In the genomic region with DNA sequence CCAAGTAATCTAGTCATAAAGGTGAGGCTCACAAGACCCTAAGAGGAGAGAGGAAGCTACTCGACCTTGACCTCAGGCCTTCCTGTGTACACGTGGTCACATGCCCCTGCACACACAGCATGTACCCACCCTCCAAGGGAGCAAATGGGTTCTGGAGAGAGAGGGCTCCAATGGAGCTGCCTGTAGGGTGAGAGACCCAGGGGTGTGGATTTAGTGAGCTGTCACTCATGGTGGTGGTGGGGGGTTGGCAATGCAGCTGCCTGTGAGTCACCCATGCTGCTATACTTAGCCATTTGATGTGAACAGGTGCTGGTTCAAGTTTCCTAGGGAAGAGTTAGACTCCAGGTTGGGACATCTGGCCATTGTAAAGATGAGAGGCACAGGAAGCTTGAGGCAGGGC, we compare ENCODE assay signal across 25 mouse cellular contexts. TPM values are rescaled to one million over a fixed set of nuclear protein-coding genes. Genes with fewer than 3 reads are reported as not detected.
DNase-seq lines count a peak whose midpoint lies in the region; ATAC-seq and TF ChIP-seq lines count a peak whose summit lies in the region.
"Had no signal": no experiment of that assay in that cellular context is flagged by ENCODE, and none has a peak within 500 bp of the region (broad histone marks: within the 10 kb centered on the region; RNA-seq: fewer than 3 reads in every experiment).

No protein-coding gene starts in this region.

- H3K9ac ChIP-seq in heart, embryonic 13.5 days, result no peak overlapping the region
- H3K9ac ChIP-seq in heart, embryonic 12.5 days, result no peak overlapping the region
- no peak overlapping the region for H3K9ac ChIP-seq in CH12.LX (ENCODE audit: insufficient read depth, low read depth)
- H3K9ac ChIP-seq in limb, embryonic 15.5 days, result no peak overlapping the region
- H3K9ac ChIP-seq: hindbrain, embryonic 14.5 days; limb, embryonic 13.5 days; liver, embryonic 15.5 days had no signal

- dilution Hi-C loops in CH12.LX (cut with MboI; ENCODE audit: extremely low pct_ligation_motif_present, extremely low pct_unique_long_range_greater_than_20kb, low sequenced_read_pairs), result no loop called here

- H3K79me2 ChIP-seq in CH12.LX (replicated peaks; ENCODE audit: control insufficient read depth, extremely low read depth, insufficient read depth, poor library complexity, severe bottlenecking), result no peaks in the 10 kb centered on the region

- no peak for TF ChIP-seq RAD21 in CH12.LX (IDR thresholded peaks at IDR 0.05; ENCODE audit: low read depth, low read length)

- H3K9me3 ChIP-seq in heart, embryonic 13.5 days, result no peaks in the 10 kb centered on the region
- no peaks in the 10 kb centered on the region for H3K9me3 ChIP-seq in heart, embryonic 12.5 days (replicated peaks)
- H3K9me3 ChIP-seq in CH12.LX (replicated peaks; ENCODE audit: low read length), result no peaks in the 10 kb centered on the region
- H3K9me3 ChIP-seq in limb, embryonic 15.5 days, result no peaks in the 10 kb centered on the region
- H3K9me3 ChIP-seq: limb, embryonic 13.5 days; liver, embryonic 15.5 days had no signal

- H3K4me1 ChIP-seq in heart, embryonic 13.5 days, result peaks cover 11% of the 10 kb centered on the region
- H3K4me1 ChIP-seq in heart, embryonic 12.5 days (replicated peaks), result peaks cover 6% of the 10 kb centered on the region
- H3K4me1 ChIP-seq in CH12.LX (ENCODE audit: control insufficient read depth in 1 of 2, insufficient read depth in 2 of 2), result peaks cover 13 to 29% of the 10 kb centered on the region in 2 experiments
- peaks cover 3% of the 10 kb centered on the region; the same call in 1 of the 2 replicates for H3K4me1 ChIP-seq in limb, embryonic 15.5 days
- H3K4me1 ChIP-seq: liver, embryonic 15.5 days had no signal

- DNase-seq in CH12.LX (ENCODE audit: extremely low read depth), result peak; percentile 52
- DNase-seq in thymus, postnatal 10 days (ENCODE audit: low spot score in 2 of 2), result peak; percentile 64 to 78
- no peak for DNase-seq in ovary, postnatal 36 days (ENCODE audit: low spot score)
- DNase-seq: adrenal gland, postnatal 25 days; cerebellum, adult 18-20 months; cerebellum, postnatal 25 days; gastrocnemius, postnatal 25 days; heart, postnatal 36 days; kidney, adult 8-10 months; kidney, postnatal 36 days; retina, postnatal 1 day; right cerebral cortex, postnatal 4 days had no signal

- H3K27ac ChIP-seq in heart, embryonic 13.5 days (replicated peaks), result no peak overlapping the region
- H3K27ac ChIP-seq in heart, embryonic 12.5 days (ENCODE audit: poor library complexity, severe bottlenecking), result no peak overlapping the region
- no peak overlapping the region for H3K27ac ChIP-seq in CH12.LX (ENCODE audit: insufficient read depth, low read depth)
- no peak overlapping the region for H3K27ac ChIP-seq in limb, embryonic 15.5 days
- H3K27ac ChIP-seq: hindbrain, embryonic 14.5 days; limb, embryonic 13.5 days; liver, embryonic 15.5 days had no signal

- no peak overlapping the region for H3K4me2 ChIP-seq in heart, embryonic 13.5 days
- H3K4me2 ChIP-seq in heart, embryonic 12.5 days, result no peak overlapping the region
- H3K4me2 ChIP-seq in CH12.LX (ENCODE audit: insufficient read depth, low read depth, poor library complexity, severe bottlenecking), result no peak overlapping the region
- H3K4me2 ChIP-seq in limb, embryonic 15.5 days, result no peak overlapping the region
- H3K4me2 ChIP-seq: hindbrain, embryonic 14.5 days; limb, embryonic 13.5 days; liver, embryonic 15.5 days had no signal

- TF ChIP-seq CTCF in CH12.LX (conservative IDR thresholded peaks at IDR 0.05 in 1 of 2, IDR thresholded peaks at IDR 0.05 in 1 of 2; ENCODE audit: low read depth in 2 of 2, low read length in 2 of 2), result no peak

- no peak overlapping the region for H3K4me3 ChIP-seq in heart, embryonic 13.5 days
- no peak overlapping the region for H3K4me3 ChIP-seq in heart, embryonic 12.5 days
- no peak overlapping the region for H3K4me3 ChIP-seq in CH12.LX (replicated peaks in 1 of 3; ENCODE audit: low read depth in 2 of 3, low read length in 2 of 3, poor library complexity in 1 of 3)
- no peak overlapping the region for H3K4me3 ChIP-seq in limb, embryonic 15.5 days
- H3K4me3 ChIP-seq: limb, embryonic 13.5 days; liver, embryonic 15.5 days; megakaryocyte, embryonic 14.5 days had no signal

- 52% methylated on average over 2 of the region's 2 CpGs for WGBS in heart, embryonic 13.5 days
- WGBS in heart, embryonic 12.5 days, result 42% methylated on average over 2 of the region's 2 CpGs
- WGBS in limb, embryonic 15.5 days, result 42% methylated on average over 2 of the region's 2 CpGs

- peak; percentile 59; the same call in 1 of the 2 replicates for TF ChIP-seq EP300 in CH12.LX (IDR thresholded peaks at IDR 0.05; ENCODE audit: low read length)

- in situ Hi-C loops in CH12.LX (cut with MboI; ENCODE audit: low pct_ligation_motif_present, low pct_unique_long_range_greater_than_20kb, low sequenced_read_pairs), result no loop called here

- no peaks in the 10 kb centered on the region for H3K36me3 ChIP-seq in heart, embryonic 13.5 days
- H3K36me3 ChIP-seq in heart, embryonic 12.5 days, result no peaks in the 10 kb centered on the region
- no peaks in the 10 kb centered on the region for H3K36me3 ChIP-seq in CH12.LX (replicated peaks in 1 of 2; ENCODE audit: control insufficient read depth in 1 of 2, insufficient read depth in 1 of 2, low read length in 1 of 2)
- H3K36me3 ChIP-seq in limb, embryonic 15.5 days, result no peaks in the 10 kb centered on the region
- H3K36me3 ChIP-seq: limb, embryonic 13.5 days; liver, embryonic 15.5 days had no signal

- no peak for TF ChIP-seq POLR2A in CH12.LX (IDR thresholded peaks at IDR 0.05; ENCODE audit: low read depth, low read length)

- 0 out of 2 replicates have a peak, but pooled peaks cover 5% of the 10 kb centered on the region for H3K27me3 ChIP-seq in heart, embryonic 13.5 days (replicated peaks)
- H3K27me3 ChIP-seq in heart, embryonic 12.5 days (replicated peaks), result no peaks in the 10 kb centered on the region; the same call in 1 of the 2 replicates
- no peaks in the 10 kb centered on the region for H3K27me3 ChIP-seq in CH12.LX (replicated peaks)
- peaks cover 7% of the 10 kb centered on the region for H3K27me3 ChIP-seq in limb, embryonic 15.5 days

- ATAC-seq in heart, embryonic 13.5 days (ENCODE audit: extremely low read depth, insufficient number of reproducible peaks, low FRiP score, low TSS enrichment), result 0 out of 2 replicates have a peak, but pooled peaks have one; percentile 20
- ATAC-seq in heart, embryonic 12.5 days (ENCODE audit: insufficient number of reproducible peaks, low FRiP score), result no peak
- 0 out of 2 replicates have a peak, but pooled peaks have one; percentile 48 for ATAC-seq in limb, embryonic 15.5 days (ENCODE audit: insufficient number of reproducible peaks, low FRiP score, low TSS enrichment, low read depth)
- ATAC-seq in erythroblast, adult 5-6 weeks (replicated peaks; ENCODE audit: low FRiP score, poor library complexity, severe bottlenecking), result no peak
- no peak for ATAC-seq in megakaryocyte, adult 5-6 weeks (ENCODE audit: poor library complexity, severe bottlenecking)
- ATAC-seq: forebrain, embryonic 14.5 days; lung, postnatal 0 days; midbrain, embryonic 16.5 days; Patski had no signal

RNA-seq across cellular contexts. Expression of a gene that starts 6.3 kb away (rescaled TPM):
- polyA plus RNA-seq in heart, embryonic 13.5 days (2015; fragmentation: Nextera tagmentation; extraction: Ambion mirVana), result 3.0 and 3.2 TPM in 2 replicates
- 2.6 and 3.2 TPM in 2 replicates for polyA plus RNA-seq in heart, embryonic 12.5 days (2016; fragmentation: Nextera tagmentation; extraction: Ambion mirVana)
- total RNA-seq in CH12.LX (2012; rRNA removed), result 16.8 and 17.0 TPM in 2 replicates
- total RNA-seq in CH12.LX (2014; rRNA removed), result 20.5 and 25.0 TPM in 2 replicates
- 25.4 and 27.9 TPM in 2 replicates for polyA plus RNA-seq in CH12.LX (2012; ENCODE audit: insufficient read length, low read depth)
- 7.3 TPM in 2 replicates for polyA plus RNA-seq in limb, embryonic 15.5 days (2015; fragmentation: Nextera tagmentation; extraction: Ambion mirVana)
- 1.7 and 1.9 TPM in 2 replicates for total RNA-seq in erythroblast, adult 5-6 weeks (2015; ENCODE audit: low replicate concordance)
- total RNA-seq in erythroblast, adult 5-6 weeks (2017; ENCODE audit: low replicate concordance), result 0.42 and 1.9 TPM in 2 replicates
- 7.2 and 9.8 TPM in 2 replicates for total RNA-seq in megakaryocyte, adult 5-6 weeks (2015)
- total RNA-seq in megakaryocyte, adult 5-6 weeks (2017), result 6.4 and 14.0 TPM in 2 replicates

RNA-seq across cellular contexts. Expression of a gene that starts 41.4 kb away (rescaled TPM):
- polyA plus RNA-seq in heart, embryonic 13.5 days (2015; fragmentation: Nextera tagmentation; extraction: Ambion mirVana), result 1.7 and 1.9 TPM in 2 replicates
- polyA plus RNA-seq in heart, embryonic 12.5 days (2016; fragmentation: Nextera tagmentation; extraction: Ambion mirVana), result 1.2 and 1.3 TPM in 2 replicates
- total RNA-seq in CH12.LX (2012; rRNA removed), result 99.2 and 151 TPM in 2 replicates
- total RNA-seq in CH12.LX (2014; rRNA removed), result 58.8 and 66.9 TPM in 2 replicates
- 46.4 and 47.9 TPM in 2 replicates for polyA plus RNA-seq in CH12.LX (2012; ENCODE audit: insufficient read length, low read depth)
- polyA plus RNA-seq in limb, embryonic 15.5 days (2015; fragmentation: Nextera tagmentation; extraction: Ambion mirVana), result 4.4 and 5.1 TPM in 2 replicates
- total RNA-seq in erythroblast, adult 5-6 weeks (2015; ENCODE audit: low replicate concordance), result 0.63 TPM in 1 of 2 replicates, not detected in the other
- 0.43 TPM in 1 of 2 replicates, not detected in the other for total RNA-seq in erythroblast, adult 5-6 weeks (2017; ENCODE audit: low replicate concordance)
- total RNA-seq in megakaryocyte, adult 5-6 weeks (2015), result 1.5 and 3.1 TPM in 2 replicates
- 2.5 and 3.2 TPM in 2 replicates for total RNA-seq in megakaryocyte, adult 5-6 weeks (2017)

RNA-seq across cellular contexts. Expression of a gene that starts 45.4 kb away (rescaled TPM):
- 58.2 and 59.0 TPM in 2 replicates for polyA plus RNA-seq in heart, embryonic 13.5 days (2015; fragmentation: Nextera tagmentation; extraction: Ambion mirVana)
- 59.7 and 60.0 TPM in 2 replicates for polyA plus RNA-seq in heart, embryonic 12.5 days (2016; fragmentation: Nextera tagmentation; extraction: Ambion mirVana)
- 27.9 and 43.8 TPM in 2 replicates for total RNA-seq in CH12.LX (2012; rRNA removed)
- 81.2 and 120 TPM in 2 replicates for total RNA-seq in CH12.LX (2014; rRNA removed)
- polyA plus RNA-seq in CH12.LX (2012; ENCODE audit: insufficient read length, low read depth), result 81.9 and 91.2 TPM in 2 replicates
- polyA plus RNA-seq in limb, embryonic 15.5 days (2015; fragmentation: Nextera tagmentation; extraction: Ambion mirVana), result 87.2 and 98.0 TPM in 2 replicates
- 18.0 and 64.0 TPM in 2 replicates for total RNA-seq in erythroblast, adult 5-6 weeks (2015; ENCODE audit: low replicate concordance)
- total RNA-seq in erythroblast, adult 5-6 weeks (2017; ENCODE audit: low replicate concordance), result 11.8 and 25.0 TPM in 2 replicates
- 40.2 and 51.6 TPM in 2 replicates for total RNA-seq in megakaryocyte, adult 5-6 weeks (2015)
- 17.1 and 17.8 TPM in 2 replicates for total RNA-seq in megakaryocyte, adult 5-6 weeks (2017)

RNA-seq across cellular contexts. Expression of a gene that starts 45.9 kb away (rescaled TPM):
- 0.14 and 0.20 TPM in 2 replicates for polyA plus RNA-seq in heart, embryonic 13.5 days (2015; fragmentation: Nextera tagmentation; extraction: Ambion mirVana)
- not detected in 2 replicates for polyA plus RNA-seq in heart, embryonic 12.5 days (2016; fragmentation: Nextera tagmentation; extraction: Ambion mirVana)
- not detected in 2 replicates for total RNA-seq in CH12.LX (2012; rRNA removed)
- not detected in 2 replicates for total RNA-seq in CH12.LX (2014; rRNA removed)
- polyA plus RNA-seq in CH12.LX (2012; ENCODE audit: insufficient read length, low read depth), result not detected in 2 replicates
- 0.18 TPM in 1 of 2 replicates, not detected in the other for polyA plus RNA-seq in limb, embryonic 15.5 days (2015; fragmentation: Nextera tagmentation; extraction: Ambion mirVana)
- not detected in 2 replicates for total RNA-seq in erythroblast, adult 5-6 weeks (2015; ENCODE audit: low replicate concordance)
- total RNA-seq in erythroblast, adult 5-6 weeks (2017; ENCODE audit: low replicate concordance), result not detected in 2 replicates
- total RNA-seq in megakaryocyte, adult 5-6 weeks (2015), result not detected in 2 replicates
- not detected in 2 replicates for total RNA-seq in megakaryocyte, adult 5-6 weeks (2017)

Comparison
In these comparisons a context has a peak if more than half of its experiments do, and no peak if none do; other contexts are left out.
1. ATAC-seq: peak in heart, embryonic 13.5 days (single experiment) and limb, embryonic 15.5 days (single experiment); none in heart, embryonic 12.5 days (single experiment), erythroblast, adult 5-6 weeks (single experiment) and megakaryocyte, adult 5-6 weeks (single experiment).